Mouse (Mus musculus) small intestine, adult 2 months (tissue): ENCODE measurements around the gene Lypla2. TPM values are rescaled to one million over a fixed set of nuclear protein-coding genes. Genes with fewer than 3 reads are reported as not detected.

Source experiments
- H3K27ac ChIP-seq: fragments of 200-500 bp; 2 replicates; pipeline ENCODE4 v1.5.1; 2012; ENCODE audit warnings: low read depth, low read length, control low read depth, inconsistent platforms; ENCODE audit not compliant: insufficient read depth
- H3K27me3 ChIP-seq: fragments of 200-500 bp; 2 replicates; pipeline ENCODE4 v1.6.1; 2012; ENCODE audit warnings: mild to moderate bottlenecking, moderate library complexity, low read length, inconsistent platforms; ENCODE audit not compliant: control insufficient read depth, insufficient read depth
- H3K36me3 ChIP-seq: fragments of 200-500 bp; 2 replicates; pipeline ENCODE4 v1.6.1; 2012; ENCODE audit warnings: mild to moderate bottlenecking, low read length, control low read depth, inconsistent platforms; ENCODE audit not compliant: control insufficient read depth, insufficient read depth
- H3K4me1 ChIP-seq: fragments of 200-500 bp; 2 replicates; pipeline ENCODE4 v1.6.1; 2012; ENCODE audit warnings: low read length, inconsistent platforms, mixed read lengths; ENCODE audit not compliant: control insufficient read depth, insufficient read depth, insufficient read length
- H3K4me3 ChIP-seq: fragments of 200-500 bp; 2 replicates; pipeline ENCODE4 v1.5.1; 2012; ENCODE audit warnings: low read depth, mild to moderate bottlenecking, control low read depth, inconsistent platforms, low read length, moderate library complexity
- CTCF ChIP-seq: fragments of 200-500 bp; IDR thresholded peaks from 2 replicates; pipeline ENCODE4 v1.5.1; 2012; ENCODE audit warnings: low read depth, mild to moderate bottlenecking, control low read depth, inconsistent platforms, low read length, moderate library complexity, mixed read lengths; ENCODE audit not compliant: insufficient replicate concordance, insufficient read length; ENCODE audit errors: extremely low read depth
- POLR2A ChIP-seq: fragments of 200-500 bp; IDR thresholded peaks from 2 replicates; pipeline ENCODE4 v1.6.1; 2012; ENCODE audit warnings: low read depth, mild to moderate bottlenecking, control low read depth, inconsistent platforms, low read length, moderate library complexity
- WGBS: fragments of 180-500 bp; shearing (Covaris S2); methylation state at CpG from one replicate; pipeline ENCODE4 v1.1.7; 2018; 5-methylcytosine and 5-hydroxymethylcytosine counted together
- polyA plus RNA-seq: library from polyadenylated mRNA; depleted of rRNA; stranded (reverse); fragments of >200 nt; gene quantifications from 2 replicates; pipeline ENCODE4 v1.2.3, GENCODE M21; 2012

Lypla2 gene
- polyA plus RNA-seq, 1 experiment: 166 TPM

DNA sequence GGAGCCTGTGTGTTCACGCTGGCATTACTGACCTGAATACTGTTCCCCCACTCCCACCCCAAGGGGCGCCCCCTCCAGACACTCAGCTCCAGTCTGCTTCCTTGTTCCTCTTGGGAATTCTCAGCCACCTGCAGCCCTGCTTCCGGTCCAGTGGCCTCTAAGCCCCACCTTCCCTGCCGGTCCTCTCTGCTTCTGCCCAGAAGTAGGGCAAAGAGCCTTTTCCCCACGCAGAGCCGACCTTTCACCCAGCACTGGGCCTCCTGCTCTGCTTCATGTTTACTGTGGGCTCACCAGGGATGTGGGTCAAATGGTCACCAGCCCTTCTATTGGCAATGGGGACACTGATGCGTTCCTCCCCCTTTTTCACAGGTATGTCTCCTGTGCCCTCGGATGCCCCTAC is 14.1 kb downstream of the Lypla2 start:
- Histone ChIP-seq H3K27ac (peak overlapping the region; percentile 94), H3K27me3 (no peaks in the 10 kb centered on the region), H3K36me3 (peaks cover 33% of the 10 kb centered on the region), H3K4me1 (peaks cover 12% of the 10 kb centered on the region), H3K4me3 (peak overlapping the region; percentile 35)
- TF ChIP-seq POLR2A (no peak), CTCF (no peak)
- 16% methylated on average over 8 of the region's 8 CpGs for WGBS

DNA sequence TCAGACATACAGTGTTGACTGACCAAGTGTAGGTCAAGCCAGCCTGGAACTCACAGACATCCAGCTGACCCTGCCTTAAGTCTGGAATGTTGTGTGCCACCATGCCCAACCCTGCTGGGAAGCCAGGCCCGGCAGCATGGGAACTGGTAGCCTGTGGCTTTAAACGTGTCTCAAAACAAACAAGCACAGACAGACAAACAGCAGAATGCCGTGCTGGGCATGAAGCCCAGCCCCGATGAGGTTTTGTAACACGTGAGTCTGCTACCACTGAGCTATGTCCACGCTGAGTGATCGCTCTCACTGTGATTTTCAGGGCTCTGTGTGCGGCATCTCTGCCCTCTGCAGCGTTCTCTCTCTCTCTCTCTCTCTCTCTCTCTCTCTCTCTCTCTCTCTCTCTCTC is 16.5 kb downstream of the Lypla2 start:
- H3K27me3 ChIP-seq: no peaks in the 10 kb centered on the region
- peaks cover 38% of the 10 kb centered on the region for H3K36me3 ChIP-seq
- no peak for TF ChIP-seq CTCF
- TF ChIP-seq POLR2A: no peak
- H3K27ac ChIP-seq: no peak overlapping the region
- 78% methylated on average over 9 of the region's 9 CpGs for WGBS
- peaks cover 17% of the 10 kb centered on the region for H3K4me1 ChIP-seq
- H3K4me3 ChIP-seq: no peak overlapping the region

DNA sequence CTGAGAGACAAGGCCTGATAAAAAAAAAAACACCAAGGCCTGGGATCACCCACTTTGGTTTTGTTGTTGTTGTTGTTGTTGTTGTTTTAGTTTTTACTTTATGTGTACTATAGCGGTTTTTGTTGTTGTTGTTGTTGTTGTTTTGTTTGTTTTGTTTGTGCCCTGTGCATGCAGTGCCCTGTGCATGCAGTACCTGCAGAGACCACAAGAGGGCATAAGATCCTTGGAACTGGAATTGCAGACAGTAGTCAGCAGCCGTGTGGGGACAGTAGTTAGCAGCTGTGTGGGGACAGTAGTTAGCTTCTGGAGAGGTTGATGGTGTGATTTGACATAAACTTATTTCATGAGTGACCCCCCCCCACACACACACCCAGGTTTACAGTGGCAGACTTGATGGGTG is 18.2 kb downstream of the Lypla2 start:
- H3K36me3 ChIP-seq: peaks cover 31% of the 10 kb centered on the region
- H3K27ac ChIP-seq: no peak overlapping the region
- H3K4me1 ChIP-seq: peaks cover 19% of the 10 kb centered on the region
- H3K27me3 ChIP-seq: no peaks in the 10 kb centered on the region
- TF ChIP-seq CTCF (peak; percentile 86; the same call in 1 of the 2 replicates), POLR2A (no peak)
- WGBS: 15% methylated on average over 2 of the region's 2 CpGs
- H3K4me3 ChIP-seq: no peak overlapping the region

DNA sequence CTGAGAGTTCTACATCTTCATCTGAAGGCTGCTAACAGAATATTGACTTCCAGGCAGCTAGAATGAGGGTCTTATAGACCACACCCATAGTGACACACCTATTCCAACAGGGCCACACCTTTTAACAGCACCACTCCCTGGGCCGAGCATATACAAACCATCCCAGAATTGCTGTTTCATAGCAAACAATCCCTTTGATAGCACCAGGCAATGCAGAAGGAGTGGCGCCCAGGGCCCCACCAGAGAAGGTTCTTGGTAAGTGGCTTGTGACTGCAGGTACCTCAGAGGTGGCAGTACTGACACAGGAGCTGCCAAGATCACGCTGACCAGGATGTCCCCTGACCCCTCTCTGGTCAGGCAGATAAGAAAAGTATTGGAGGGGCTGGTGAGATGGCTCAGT is 19.2 kb downstream of the Lypla2 start:
- TF ChIP-seq CTCF (no peak), POLR2A (no peak)
- H3K4me1 ChIP-seq: peaks cover 13% of the 10 kb centered on the region
- no peak overlapping the region for H3K4me3 ChIP-seq
- WGBS: 37% methylated on average over 3 of the region's 3 CpGs
- H3K27me3 ChIP-seq: no peaks in the 10 kb centered on the region
- 0 out of 2 replicates have a peak overlapping the region, but pooled peaks have one; percentile 15 for H3K27ac ChIP-seq
- H3K36me3 ChIP-seq: peaks cover 31% of the 10 kb centered on the region

DNA sequence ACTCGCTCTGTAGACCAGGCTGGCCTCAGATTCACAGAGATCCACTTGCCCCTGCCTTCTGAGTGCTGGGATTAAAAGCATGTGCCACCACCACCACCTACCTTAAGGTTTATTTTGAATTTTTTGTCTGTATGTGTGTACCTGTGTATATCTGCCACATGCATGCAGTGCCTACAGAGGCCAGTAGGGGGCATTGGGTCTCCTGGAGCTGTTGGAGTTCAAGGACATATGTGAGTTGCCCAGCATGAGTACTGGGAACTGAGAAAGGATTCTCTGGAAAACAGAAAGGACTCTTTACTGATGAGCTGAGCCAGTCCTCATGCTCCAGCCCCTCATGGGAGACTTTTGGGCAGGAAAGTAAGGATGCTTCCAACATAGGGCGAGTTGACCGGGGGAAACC is 20.9 kb downstream of the Lypla2 start:
- TF ChIP-seq CTCF (peak; percentile 19; the same call in 1 of the 2 replicates), POLR2A (no peak)
- Histone ChIP-seq H3K27me3 (no peaks in the 10 kb centered on the region), H3K4me3 (no peak overlapping the region), H3K36me3 (peaks cover 29% of the 10 kb centered on the region), H3K4me1 (peaks cover 11% of the 10 kb centered on the region), H3K27ac (no peak overlapping the region)
- 100% methylated on average over 3 of the region's 3 CpGs for WGBS

DNA sequence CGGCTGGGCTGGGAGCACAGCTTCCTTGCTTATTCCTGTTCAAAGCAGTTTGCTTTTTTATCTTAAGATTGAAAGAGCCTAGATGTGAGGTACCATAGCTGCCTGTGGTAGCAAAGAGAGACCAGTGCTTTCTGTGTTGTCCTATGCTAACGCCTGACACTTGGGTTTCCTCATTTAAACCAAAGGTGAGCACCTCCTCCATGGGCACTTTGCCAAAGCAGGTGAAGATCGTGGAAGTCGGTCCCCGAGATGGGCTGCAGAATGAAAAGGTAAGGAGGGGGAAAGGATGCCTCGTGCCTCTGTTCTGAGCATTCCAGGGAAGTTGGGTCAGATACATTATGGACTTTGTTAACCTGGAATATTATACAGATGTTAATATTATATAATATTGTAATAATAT is 22.1 kb downstream of the Lypla2 start:
- TF ChIP-seq CTCF (no peak), POLR2A (no peak)
- no peaks in the 10 kb centered on the region for H3K27me3 ChIP-seq
- WGBS: 30% methylated on average over 6 of the region's 6 CpGs
- peaks cover 20% of the 10 kb centered on the region for H3K36me3 ChIP-seq
- H3K27ac ChIP-seq: no peak overlapping the region
- no peak overlapping the region for H3K4me3 ChIP-seq
- H3K4me1 ChIP-seq: peaks cover 16% of the 10 kb centered on the region

DNA sequence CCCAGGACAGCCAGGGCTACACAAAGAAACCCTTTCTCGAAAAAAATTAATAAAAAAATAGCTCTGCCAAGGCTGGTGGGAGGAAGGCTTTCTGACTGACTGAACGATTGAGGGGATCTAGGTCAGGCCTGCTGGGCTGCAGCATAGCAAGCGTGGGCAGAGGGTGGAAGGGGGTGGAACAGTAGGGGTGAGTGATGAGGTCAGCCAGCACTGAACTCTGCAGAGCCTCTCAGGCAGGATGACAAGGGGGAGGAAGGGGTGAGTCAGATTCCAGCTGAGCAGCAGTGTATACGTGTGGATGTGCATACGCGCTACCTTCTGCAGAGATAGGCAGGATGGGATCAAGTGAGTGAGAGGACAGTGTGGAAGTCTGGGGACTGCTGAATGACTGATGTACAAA is 22.5 kb downstream of the Lypla2 start:
- 64% methylated on average over 6 of the region's 6 CpGs for WGBS
- Histone ChIP-seq H3K27me3 (no peaks in the 10 kb centered on the region), H3K27ac (no peak overlapping the region), H3K4me3 (no peak overlapping the region), H3K4me1 (peaks cover 16% of the 10 kb centered on the region), H3K36me3 (peaks cover 18% of the 10 kb centered on the region)
- TF ChIP-seq CTCF (no peak), POLR2A (no peak)

DNA sequence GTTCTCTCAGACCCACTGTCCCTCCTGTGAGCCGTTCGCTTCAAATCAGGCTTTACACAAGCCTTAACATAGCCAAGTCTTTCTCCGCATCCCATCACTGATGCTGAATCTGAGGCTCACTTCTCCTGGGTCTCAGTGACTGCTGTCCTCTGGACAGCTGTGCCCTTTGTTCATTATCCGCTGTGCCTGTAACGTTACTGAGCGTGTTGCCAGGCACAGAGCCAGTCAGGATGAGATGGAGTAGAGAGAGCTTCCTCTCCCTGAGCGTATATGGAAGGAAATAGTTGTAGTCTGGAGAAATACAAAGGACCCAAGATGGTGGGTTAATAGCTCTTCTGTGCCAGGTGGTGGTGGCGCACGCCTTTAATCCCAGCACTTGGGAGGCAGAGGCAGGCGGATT is 23.0 kb downstream of the Lypla2 start:
- Histone ChIP-seq H3K27ac (no peak overlapping the region), H3K27me3 (no peaks in the 10 kb centered on the region), H3K4me1 (peaks cover 16% of the 10 kb centered on the region), H3K4me3 (no peak overlapping the region), H3K36me3 (peaks cover 15% of the 10 kb centered on the region)
- 77% methylated on average over 10 of the region's 10 CpGs for WGBS
- TF ChIP-seq CTCF (no peak), POLR2A (no peak)
